Mouse (Mus musculus) embryo, embryonic 10 days (tissue): ENCODE results near the gene Hsd17b6.
A peak's percentile ranks its signal among the peaks of the same experiment; 100 is the strongest.

ENCODE experiments used
- DNase-seq: peaks from one replicate; pipeline ENCODE4 v3.0.0-alpha.2; 2015; ENCODE audit warnings: low spot score

Hsd17b6 gene

DNA sequence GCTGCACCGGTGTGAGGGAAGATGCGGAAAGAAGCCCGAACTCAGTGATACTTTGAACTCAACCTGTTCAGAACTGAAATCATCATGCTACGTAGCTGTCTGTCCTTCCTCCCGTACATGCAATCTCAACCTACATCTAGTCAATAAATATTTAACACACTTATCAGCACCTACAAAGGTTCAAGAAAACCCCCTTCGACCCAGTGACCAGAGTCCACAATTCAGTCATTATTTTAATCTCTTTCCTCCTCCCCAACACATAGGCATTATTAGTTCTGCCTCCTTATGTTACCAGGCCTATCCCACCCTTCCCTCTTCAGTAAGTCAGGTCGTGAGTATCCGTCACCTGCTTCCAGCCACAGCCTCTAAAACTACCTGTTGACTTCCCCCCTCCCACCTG lies 1.9 kb downstream of the Hsd17b6 start:
- DNase-seq = no peak

DNA sequence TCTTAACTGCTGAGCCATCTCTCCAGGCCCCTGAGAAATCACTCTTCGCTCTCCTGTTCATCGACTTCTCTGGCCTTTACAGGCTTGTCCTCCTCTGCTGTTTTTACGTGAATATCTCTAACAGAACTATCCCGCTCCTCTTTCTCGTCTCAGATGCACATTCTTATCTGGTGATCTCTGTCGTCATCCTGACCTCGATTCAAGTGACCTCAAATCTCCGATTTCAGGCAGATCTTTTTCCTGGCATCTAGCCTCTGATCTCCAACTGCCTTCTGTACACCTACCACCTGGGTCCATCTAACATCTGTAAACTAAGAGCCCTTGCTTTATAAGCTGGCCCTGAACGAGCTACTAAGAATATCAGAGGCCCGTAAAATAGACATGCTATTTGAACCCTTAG lies 2.5 kb downstream of the Hsd17b6 start:
- no peak for DNase-seq

DNA sequence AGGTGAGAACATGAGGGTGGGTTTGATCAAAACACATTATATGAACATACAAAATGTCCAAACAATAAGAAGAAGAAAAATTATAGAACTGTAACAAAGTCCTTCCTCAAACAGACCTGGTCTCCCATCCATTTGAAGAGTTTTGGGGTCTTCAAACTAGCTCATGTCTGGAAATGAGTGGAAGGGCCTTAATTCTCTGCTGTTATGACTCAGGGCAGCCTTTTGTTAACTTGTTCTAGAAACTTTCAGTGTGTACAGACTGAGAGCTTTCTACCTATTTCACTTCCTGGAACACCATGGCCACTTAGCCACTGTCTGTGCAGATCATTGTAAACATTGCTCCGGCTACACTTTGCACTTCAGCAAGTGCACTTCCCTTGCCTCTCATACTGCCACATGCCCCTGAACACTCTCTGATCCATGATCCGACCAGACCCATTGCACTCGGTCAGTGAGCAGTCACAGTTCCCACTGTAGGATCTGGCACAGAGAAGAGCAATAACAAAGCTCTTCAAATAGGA lies 4.1 kb downstream of the Hsd17b6 start:
- no peak for DNase-seq

DNA sequence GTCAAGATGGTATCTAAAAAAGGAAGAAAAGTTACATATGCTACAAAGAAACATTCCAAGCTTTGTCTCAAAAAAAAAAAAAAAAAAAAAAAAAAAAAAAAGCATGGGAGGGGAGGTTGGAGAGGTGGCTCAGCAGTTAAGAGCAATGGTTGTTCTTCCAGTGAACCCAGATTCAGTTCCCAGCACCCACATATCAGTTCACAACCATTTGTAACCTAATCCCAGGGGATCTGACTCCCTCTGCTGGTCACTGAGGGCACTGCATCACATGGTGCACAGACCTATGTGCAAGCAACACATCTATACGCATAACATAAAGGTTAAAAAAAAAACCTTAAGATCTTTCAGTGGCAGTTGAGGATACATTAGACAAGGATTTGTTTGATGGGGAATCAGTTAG lies 9.2 kb downstream of the Hsd17b6 start:
- no peak for DNase-seq

DNA sequence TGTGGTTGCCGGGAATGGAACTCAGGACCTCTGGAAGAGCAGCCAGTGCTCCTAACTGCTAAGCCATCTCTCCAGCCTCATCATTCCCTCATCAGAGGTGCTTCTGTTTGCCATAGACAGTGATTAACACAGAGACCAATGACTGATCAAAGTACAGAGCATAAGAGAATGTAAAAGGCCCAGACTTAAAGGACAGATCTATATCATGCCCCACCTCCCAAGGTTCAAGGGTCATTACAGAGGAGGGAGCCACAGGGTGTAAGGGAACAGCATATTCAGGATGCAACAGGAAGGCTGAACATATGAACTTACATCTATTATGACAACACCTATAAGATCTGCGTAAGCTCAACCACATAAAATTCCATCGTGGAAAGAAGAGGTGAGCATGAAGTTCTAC lies 10.7 kb downstream of the Hsd17b6 start:
- DNase-seq = no peak

DNA sequence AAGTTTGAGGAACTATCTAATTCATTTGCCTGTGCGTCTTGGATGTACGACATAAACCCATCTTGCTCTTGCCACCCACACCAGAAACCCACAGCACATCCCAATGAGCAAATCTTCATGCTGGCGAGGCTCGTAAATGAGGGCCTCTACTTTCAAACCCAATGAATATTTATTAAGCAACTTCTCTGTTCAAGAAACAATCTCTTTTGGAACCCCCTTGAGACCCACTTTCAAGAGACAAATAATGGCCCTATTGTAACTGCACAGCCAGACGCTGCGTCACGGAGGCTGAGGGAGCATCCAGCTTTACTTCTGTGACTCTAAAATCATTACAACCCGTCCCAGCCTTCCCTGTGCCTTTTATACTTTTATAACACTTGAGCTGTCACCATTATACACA lies 21.8 kb downstream of the Hsd17b6 start:
- DNase-seq = peak; percentile 54

DNA sequence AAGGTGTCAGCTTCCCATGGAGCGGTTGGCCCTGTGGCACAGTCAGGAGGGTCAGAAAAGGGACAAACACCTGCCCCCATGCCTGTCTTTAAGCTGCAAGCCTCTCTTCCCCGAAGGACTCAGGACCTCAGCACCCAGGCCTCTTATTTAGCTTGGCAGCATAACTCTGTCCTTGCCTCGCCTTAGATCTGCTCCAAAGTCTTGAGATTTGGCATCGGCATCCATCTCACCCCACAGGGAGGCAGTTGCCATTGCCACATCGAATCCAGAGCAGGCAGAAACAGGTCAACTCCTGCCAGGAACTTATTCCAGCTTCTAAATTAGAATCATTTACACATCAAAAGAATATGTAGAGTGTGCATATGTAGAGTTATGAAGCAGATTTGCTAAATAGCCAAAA lies 22.8 kb downstream of the Hsd17b6 start:
- no peak for DNase-seq

DNA sequence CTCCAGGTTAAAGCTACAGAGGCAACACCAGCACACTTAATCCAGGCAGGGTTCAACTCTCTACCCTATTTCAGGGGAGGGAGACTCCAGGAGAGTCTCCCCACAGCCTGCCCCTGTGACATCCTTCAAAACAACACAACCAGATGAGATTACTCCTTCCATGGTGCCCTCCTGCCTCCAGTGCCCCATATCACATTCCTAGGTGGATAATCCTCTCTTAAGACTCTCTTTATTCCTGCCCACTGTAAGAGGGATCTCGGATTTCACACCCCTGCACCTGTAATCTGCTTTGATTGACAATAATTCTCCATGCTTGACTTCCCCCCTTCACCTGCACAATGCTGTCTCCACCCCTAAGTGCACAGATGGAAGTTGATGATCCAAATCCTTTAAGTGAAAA lies 31.9 kb downstream of the Hsd17b6 start:
- no peak for DNase-seq

DNA sequence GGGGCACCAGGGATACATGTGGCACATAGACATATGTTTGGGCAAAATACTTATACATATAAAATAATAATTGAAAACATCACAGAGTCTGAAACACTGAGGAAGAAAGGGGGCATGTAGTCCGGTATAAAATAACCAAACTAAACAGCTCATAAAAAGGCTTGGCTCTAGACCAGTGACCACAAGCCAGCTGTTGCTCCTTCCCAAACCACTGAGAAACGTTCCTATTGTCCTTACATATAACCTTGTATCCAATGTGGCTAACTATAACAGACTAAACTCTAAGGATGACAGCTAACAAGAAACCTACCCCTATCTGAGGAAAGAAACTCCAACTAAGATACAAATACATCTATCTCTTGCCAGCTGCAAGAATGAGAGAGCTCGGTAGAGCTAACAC lies 33.3 kb downstream of the Hsd17b6 start:
- no peak for DNase-seq

DNA sequence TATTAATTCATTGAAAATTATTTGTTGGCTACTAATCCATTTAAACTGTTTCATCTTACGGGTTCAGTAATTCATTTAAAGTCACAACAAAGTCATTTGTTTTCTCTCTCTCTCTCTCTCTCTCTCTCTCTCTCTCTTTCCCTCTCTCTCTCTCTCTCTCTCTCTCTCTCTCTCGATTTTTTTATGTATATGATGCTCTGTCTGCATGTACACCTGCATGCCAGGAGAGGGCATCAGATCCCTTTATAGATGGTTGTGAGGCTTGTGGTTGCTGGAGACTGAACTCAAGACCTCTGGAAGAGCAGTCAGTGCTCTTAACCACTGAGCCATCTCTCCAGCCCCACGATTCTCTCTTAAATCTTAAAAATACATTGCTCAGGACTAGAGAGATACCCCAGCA lies 36.3 kb downstream of the Hsd17b6 start:
- no peak for DNase-seq

DNA sequence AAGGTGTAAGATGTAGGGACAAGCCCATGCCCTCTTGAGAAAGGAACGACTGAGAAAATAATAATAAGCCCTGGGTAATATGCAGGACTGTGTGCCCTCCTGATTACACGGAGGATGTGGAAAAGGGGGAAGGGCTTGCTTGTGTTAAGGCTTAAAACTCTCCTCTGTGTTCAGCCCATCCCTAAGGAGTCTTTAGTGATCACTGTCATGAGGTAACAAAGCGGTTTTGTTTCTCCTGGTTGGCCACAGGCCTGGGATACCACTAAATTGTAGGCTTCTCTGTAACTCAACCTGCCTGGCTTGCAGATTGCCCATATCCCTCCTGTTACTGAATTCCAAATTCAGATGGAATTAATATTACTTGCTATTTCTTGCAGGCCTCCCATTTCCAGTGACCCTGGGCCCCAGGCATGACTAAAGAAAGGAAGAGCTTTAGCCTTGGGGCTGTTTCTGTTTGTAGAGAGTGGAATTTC lies 37.0 kb downstream of the Hsd17b6 start:
- DNase-seq = no peak

DNA sequence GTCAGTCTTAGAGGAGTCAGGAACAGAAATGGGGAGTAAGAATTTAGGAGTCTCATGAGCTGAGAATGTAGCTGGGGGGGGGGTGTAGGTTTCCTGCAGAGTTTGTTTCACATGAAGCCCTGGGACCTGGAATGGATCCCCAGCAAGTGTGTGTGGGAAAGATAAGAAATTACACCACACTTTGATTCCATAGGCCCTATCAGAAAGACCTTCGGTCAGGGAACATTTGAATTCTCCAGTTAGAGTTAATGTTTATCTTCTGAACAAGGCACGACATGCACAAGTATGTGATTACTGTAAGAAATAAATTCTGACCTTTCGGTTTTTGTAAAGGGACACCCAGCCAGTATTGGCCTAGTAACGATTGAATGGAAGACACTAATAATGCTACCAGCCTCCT lies 37.6 kb downstream of the Hsd17b6 start:
- DNase-seq = no peak

DNA sequence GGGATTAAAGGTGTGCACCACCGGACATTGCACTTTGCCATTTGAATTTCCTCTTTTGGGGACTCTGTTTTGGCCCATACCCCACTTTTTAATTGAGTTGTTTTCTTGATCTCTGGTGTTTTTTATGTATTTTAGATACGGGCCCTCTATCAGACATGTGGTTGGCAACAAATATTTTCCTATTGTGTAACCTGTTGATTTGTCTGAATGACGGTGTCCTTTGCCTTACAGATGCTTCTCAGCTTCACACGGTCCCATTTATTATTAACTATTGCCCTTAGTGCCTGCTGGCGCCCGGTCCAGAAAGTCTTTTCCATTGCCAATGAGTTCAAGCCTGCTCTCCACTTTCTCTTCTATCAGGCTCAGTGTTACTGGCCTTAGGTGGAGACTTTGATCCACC lies 40.9 kb downstream of the Hsd17b6 start:
- DNase-seq = no peak

DNA sequence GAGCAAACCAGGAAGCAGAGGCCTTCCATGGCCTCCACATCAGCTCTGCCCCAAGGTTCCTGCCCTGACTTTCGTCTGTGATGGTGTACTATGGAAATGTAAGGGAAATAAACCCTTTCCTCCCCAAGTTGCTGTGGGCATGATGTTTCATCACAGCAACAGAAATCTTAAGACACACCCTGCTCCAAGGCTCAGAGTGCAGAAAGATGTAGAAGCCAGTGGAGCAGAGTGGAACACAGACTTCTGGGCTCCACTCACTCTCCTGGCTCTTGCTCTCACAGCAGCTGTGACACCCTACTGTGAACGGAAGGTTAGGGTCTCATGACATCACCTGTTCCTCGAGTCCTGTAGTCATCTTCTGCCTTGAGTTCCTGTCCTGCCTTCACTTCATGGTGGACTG lies 43.4 kb downstream of the Hsd17b6 start:
- no peak for DNase-seq

DNA sequence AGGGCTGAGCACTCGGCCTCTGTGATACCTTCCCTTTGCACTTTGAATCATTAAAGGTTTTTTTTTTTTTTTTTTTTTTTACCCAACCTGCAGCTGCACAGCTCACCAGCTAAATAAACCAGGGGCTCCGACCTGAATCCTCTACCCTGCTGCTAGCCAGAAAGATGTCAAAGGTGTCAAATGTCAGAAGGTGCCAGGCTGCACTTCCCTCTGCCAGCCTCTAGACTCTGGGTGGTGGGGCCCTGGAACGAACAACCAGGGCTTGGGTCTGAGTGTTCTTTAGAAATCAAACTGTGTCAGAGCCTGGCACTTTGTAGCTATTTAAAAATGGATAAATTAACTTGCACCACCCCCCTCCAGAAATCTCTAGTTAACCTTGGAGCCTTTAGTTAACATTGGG lies 45.0 kb downstream of the Hsd17b6 start:
- DNase-seq = no peak

DNA sequence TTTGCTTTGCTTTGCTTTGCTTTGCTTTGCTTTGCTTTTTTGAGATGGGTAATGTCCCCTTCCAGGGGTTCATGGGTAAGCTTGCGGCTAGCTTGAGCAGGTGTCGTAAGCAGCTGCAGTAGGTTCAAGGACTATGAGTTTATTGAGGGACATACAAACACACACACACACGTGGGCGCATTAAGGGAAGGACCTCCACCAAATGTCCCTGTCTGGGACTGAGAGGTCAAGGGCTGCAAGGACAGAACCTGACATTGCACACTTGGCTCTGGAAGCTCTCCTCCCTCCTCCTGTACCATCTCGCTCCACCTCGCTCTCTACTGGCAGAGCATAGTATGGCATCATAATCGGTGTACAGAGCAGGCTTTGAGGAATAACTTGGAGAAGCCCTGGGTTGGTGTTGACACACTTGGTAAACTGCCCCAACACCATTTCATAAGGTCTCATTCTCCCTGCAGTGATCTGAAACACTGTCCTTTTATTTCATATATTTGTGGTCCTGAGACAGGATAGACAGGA lies 48.2 kb downstream of the Hsd17b6 start:
- DNase-seq = no peak

DNA sequence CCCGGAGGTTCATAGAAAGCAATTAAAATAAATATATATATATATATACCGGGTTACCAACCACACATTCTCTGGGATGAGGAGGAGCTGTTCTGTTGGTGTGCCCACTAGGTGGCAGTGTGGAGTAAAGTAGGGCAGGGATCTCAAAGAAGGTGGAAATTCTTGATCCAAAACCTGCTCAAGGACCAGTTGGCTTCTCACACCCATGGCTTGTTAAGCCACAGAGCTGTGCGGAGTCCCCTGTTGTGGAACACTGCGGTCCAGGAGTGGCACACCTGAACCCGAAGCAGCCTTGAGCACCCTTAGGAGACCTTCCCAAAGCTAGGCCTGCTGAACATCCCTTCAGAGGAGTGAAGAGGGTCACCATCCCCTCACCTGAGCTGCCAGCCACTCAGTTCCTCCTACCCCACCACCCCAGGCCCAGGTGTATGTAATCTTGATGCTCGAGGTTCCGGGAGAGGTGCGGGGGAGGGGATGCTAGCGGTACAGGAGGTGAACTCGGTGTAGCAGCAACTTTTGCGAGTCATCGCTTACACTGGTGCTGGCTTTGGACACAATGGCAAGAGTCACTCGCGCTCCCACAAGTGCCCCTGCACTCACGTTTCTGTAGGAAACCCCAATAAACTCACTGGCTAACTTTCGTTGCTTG lies 51.1 kb downstream of the Hsd17b6 start:
- peak; percentile 79 for DNase-seq

DNA sequence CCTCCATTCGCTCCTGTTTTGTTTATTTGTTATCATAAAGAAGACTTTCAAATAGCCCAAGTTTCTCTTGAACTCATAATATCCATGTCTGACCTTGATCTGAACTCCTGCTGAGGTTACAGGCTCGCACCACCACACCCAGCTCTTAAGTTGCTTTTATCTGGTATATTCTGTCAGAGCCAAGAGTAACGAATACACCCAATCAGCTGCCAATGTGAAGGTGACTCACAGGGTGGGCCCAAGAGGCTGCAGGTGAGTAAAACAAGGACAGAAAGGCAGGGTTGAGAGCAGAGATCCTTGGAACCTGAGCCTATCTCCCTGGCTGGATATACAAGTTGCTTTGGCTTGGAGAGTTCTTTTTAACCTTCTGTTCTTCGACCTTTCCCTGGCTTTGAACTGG lies 52.4 kb downstream of the Hsd17b6 start:
- DNase-seq = no peak

DNA sequence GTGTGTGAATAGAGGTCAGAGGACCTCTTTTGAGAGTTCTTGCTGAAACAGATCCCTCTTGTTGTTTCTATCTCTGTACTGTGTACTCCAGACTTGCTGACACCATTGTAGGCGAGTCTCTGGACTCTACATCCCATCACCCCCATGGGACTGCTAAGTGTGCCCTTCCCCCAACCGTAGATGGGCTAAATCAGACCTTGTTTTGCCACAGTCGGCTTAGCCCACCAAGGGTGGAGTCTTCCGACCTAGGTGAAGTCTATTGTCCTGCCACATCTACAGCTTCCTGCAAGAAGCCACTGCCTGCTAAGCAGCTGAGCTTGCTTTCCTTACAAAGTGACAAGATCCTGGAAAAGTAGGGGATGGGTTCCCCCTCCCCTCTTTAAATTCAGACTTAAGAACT lies 55.6 kb downstream of the Hsd17b6 start:
- no peak for DNase-seq

DNA sequence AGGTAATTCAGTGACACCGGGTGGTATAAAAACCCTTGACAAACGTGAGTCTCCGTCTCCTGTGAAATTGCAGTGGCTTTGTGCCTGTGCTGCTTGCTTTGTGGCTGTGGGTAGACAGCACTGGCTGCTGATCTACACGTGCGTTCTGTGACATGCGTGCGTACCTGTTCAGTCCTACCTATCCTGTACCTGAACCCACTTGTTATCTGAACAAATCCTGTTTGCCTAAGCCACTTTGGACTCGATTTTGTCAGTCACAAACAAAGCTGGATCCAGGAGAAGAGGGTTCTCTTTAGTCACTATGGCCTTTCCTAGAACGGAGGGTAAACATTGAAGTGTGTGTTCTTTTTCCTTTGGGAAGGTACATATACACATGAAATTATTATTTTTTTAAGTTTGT lies 56.0 kb downstream of the Hsd17b6 start:
- DNase-seq = no peak

DNA sequence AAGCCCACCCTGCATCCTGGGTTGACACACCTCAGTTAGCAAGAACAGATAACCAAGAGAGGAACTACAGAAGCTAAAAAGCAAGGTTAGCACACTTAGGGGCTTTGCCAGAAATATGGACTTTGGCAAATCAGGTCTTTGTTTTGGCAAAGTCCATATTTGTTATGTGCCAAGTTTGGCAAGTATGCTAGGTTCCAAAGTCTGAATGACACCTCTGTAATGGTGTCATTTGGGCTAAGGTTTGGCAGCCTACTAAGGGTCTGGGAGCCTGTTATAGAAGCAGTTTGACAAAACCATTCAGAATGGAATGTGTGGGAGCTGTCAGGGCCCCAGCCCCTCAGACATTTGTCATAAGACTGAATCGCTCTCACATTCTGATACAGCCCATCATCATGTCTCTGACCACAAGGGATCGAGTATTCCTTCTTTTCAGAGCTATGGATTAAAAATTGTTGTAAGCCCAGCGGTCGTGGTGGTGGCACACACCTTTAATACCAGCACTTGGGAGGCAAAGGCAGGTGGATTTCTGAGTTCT lies 57.7 kb downstream of the Hsd17b6 start:
- DNase-seq = no peak

DNA sequence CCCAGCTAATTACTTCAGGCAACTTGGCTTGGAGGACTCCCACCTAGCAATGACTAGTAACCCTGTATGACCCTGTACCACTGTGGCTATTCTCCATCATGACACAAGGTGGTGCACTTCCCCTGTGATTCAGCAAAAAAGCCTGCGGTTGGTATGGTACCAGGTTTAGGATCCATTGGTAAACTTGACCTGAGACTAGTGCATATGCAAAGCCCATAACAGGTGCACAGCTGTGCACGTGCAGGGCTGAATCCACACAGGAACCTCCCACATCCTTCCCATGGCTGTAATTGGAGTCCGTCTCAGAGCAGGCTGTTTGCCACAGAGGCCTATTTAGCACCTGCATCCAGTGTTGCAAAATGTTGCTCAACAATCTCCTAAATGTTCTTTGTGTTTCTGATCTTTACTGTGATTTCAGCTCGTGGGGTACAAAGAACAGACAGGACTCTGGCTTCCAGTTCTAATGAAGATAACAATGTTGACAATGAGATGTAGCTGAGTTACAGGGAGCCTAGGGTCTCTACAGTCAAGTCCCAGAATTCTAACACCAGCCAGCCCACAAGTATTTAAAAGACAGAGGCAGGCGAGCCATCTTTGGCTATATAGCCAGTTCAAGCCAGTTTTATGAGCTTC lies 61.9 kb downstream of the Hsd17b6 start:
- DNase-seq = peak; percentile 83
